Mouse (Mus musculus) myocyte (in vitro differentiated cells): ENCODE data around the gene Ifit1bl2. TPM values are rescaled to one million over a fixed set of nuclear protein-coding genes. Genes with fewer than 3 reads are reported as not detected.

Experiments
- H3K27me3 ChIP-seq: one replicate; pipeline ENCODE4 v1.6.1; 2011; ENCODE audit not compliant: control insufficient read depth, insufficient read depth, insufficient read length
- H3K36me3 ChIP-seq: one replicate; pipeline ENCODE4 v1.6.1; 2011; ENCODE audit not compliant: control insufficient read depth, insufficient read depth
- H3K4me2 ChIP-seq: one replicate; pipeline ENCODE4 v1.6.1; 2011; ENCODE audit warnings: low read depth, control low read depth
- H3K4me3 ChIP-seq: one replicate; pipeline ENCODE4 v1.5.1; 2011; ENCODE audit warnings: mild to moderate bottlenecking, control low read depth, moderate library complexity
- H3K79me2 ChIP-seq: one replicate; pipeline ENCODE4 v1.6.1; 2011; ENCODE audit not compliant: control insufficient read depth, insufficient read depth
- H3ac ChIP-seq: one replicate; pipeline ENCODE4 v1.6.1; 2011; ENCODE audit not compliant: control insufficient read depth, insufficient read length
- CEBPB ChIP-seq: IDR thresholded peaks from 2 replicates; pipeline ENCODE4 v1.6.1; 2011; ENCODE audit warnings: mild to moderate bottlenecking, moderate library complexity; ENCODE audit not compliant: poor library complexity, insufficient read depth, severe bottlenecking
- E2F4 ChIP-seq: IDR thresholded peaks from one replicate; pipeline ENCODE4 v1.6.1; 2011; ENCODE audit warnings: mild to moderate bottlenecking, control low read depth, moderate library complexity; ENCODE audit not compliant: insufficient read depth
- MAX ChIP-seq: IDR thresholded peaks from one replicate; pipeline ENCODE4 v1.6.1; 2011; ENCODE audit warnings: low read depth, mild to moderate bottlenecking, control low read depth
- MYOD1 ChIP-seq, 3 experiments: IDR thresholded peaks; one replicate each; pipeline ENCODE4 v1.6.1; 2011; ENCODE audit warnings: control low read depth in 2 of 3, low read depth in 2 of 3, mild to moderate bottlenecking in 2 of 3, moderate library complexity in 1 of 3; ENCODE audit not compliant: insufficient read length in 2 of 3, control insufficient read depth in 1 of 3
- MYOG ChIP-seq, 3 experiments: IDR thresholded peaks; one replicate each; pipeline ENCODE4 v1.6.1; 2011; ENCODE audit warnings: control low read depth in 2 of 3, low read depth in 2 of 3, mild to moderate bottlenecking in 2 of 3; ENCODE audit not compliant: insufficient read length in 2 of 3, control insufficient read depth in 1 of 3, insufficient read depth in 1 of 3
- POLR2A ChIP-seq: IDR thresholded peaks from one replicate; pipeline ENCODE4 v1.6.1; 2011; ENCODE audit warnings: low read depth, mild to moderate bottlenecking, control low read depth, moderate library complexity; ENCODE audit not compliant: insufficient read length
- POLR2AphosphoS2 ChIP-seq: IDR thresholded peaks from one replicate; pipeline ENCODE4 v1.6.1; 2011; ENCODE audit warnings: low read depth, control low read depth; ENCODE audit not compliant: insufficient read length
- REST ChIP-seq: IDR thresholded peaks from one replicate; pipeline ENCODE4 v1.6.1; 2011; ENCODE audit warnings: mild to moderate bottlenecking, control low read depth, moderate library complexity; ENCODE audit not compliant: insufficient read depth, insufficient read length
- SRF ChIP-seq: IDR thresholded peaks from one replicate; pipeline ENCODE4 v1.6.1; 2011; ENCODE audit warnings: low read depth; ENCODE audit not compliant: control insufficient read depth, insufficient read length
- TCF12 ChIP-seq: IDR thresholded peaks from one replicate; pipeline ENCODE4 v1.6.1; 2011; ENCODE audit warnings: mild to moderate bottlenecking, control low read depth; ENCODE audit not compliant: poor library complexity, insufficient read depth, severe bottlenecking
- TCF3 ChIP-seq: IDR thresholded peaks from one replicate; pipeline ENCODE4 v1.6.1; 2011; ENCODE audit warnings: low read depth, control low read depth; ENCODE audit not compliant: insufficient read length
- USF1 ChIP-seq: IDR thresholded peaks from one replicate; pipeline ENCODE4 v1.6.1; 2011; ENCODE audit warnings: low read depth, mild to moderate bottlenecking, control low read depth, moderate library complexity
- polyA plus RNA-seq: library from polyadenylated mRNA; unstranded; fragments of >200 nt; fragmentation: generic; extraction: Trizol; gene quantifications from one replicate; pipeline ENCODE4 v1.2.1, GENCODE M21; 2012; ENCODE audit warnings: missing spikeins

The Ifit1bl2 gene
- polyA plus RNA-seq, 1 experiment, result 0.02 TPM

- H3K4me2 ChIP-seq, result no peak overlapping the region
- H3ac ChIP-seq, result no peak overlapping the region
- no peaks in the 10 kb centered on the region for H3K27me3 ChIP-seq
- no peaks in the 10 kb centered on the region for H3K36me3 ChIP-seq
- H3K4me3 ChIP-seq, result no peak overlapping the region
- no peak for TF ChIP-seq REST
- TF ChIP-seq MYOD1 (IDR thresholded peaks at IDR 0.05; ENCODE audit: control insufficient read depth in 1 of 3, insufficient read length in 2 of 3, low read depth in 2 of 3), result no peak
- no peak for TF ChIP-seq TCF12
- no peak for TF ChIP-seq TCF3
- TF ChIP-seq E2F4, result no peak
- TF ChIP-seq SRF, result no peak
- TF ChIP-seq POLR2A, result no peak
- H3K79me2 ChIP-seq, result no peaks in the 10 kb centered on the region
These were observed 32.9 kb upstream of the Ifit1bl2 start for GRCm38 (mm10) chr19:34673476-34673875.

- Histone ChIP-seq H3K79me2 (no peaks in the 10 kb centered on the region), H3K4me2 (no peak overlapping the region), H3K4me3 (no peak overlapping the region), H3K27me3 (peaks cover under 1% of the 10 kb centered on the region), H3K36me3 (no peaks in the 10 kb centered on the region), H3ac (no peak overlapping the region)
- TF ChIP-seq USF1, result no peak
- TF ChIP-seq E2F4, result peak; percentile 18
- no peak for TF ChIP-seq CEBPB
- TF ChIP-seq MYOG (IDR thresholded peaks at IDR 0.05; ENCODE audit: control insufficient read depth in 1 of 3, insufficient read depth in 1 of 3, insufficient read length in 2 of 3, low read depth in 2 of 3), result no peak
- no peak for TF ChIP-seq SRF
- no peak for TF ChIP-seq TCF3
- TF ChIP-seq POLR2A, result no peak
These were observed 25.6 kb upstream of the Ifit1bl2 start for GRCm38 (mm10) chr19:34666127-34666526.

- H3ac ChIP-seq, result no peak overlapping the region
- H3K27me3 ChIP-seq, result peaks cover 16% of the 10 kb centered on the region
- H3K4me2 ChIP-seq, result peak overlapping the region; percentile 93
- peak overlapping the region; percentile 2 for H3K4me3 ChIP-seq
- no peak for TF ChIP-seq MYOG (IDR thresholded peaks at IDR 0.05; ENCODE audit: control insufficient read depth in 1 of 3, insufficient read depth in 1 of 3, insufficient read length in 2 of 3, low read depth in 2 of 3)
- TF ChIP-seq CEBPB, result no peak
- TF ChIP-seq POLR2AphosphoS2, result no peak
- no peak for TF ChIP-seq TCF3
- no peak for TF ChIP-seq MYOD1 (IDR thresholded peaks at IDR 0.05; ENCODE audit: control insufficient read depth in 1 of 3, insufficient read length in 2 of 3, low read depth in 2 of 3)
- no peak for TF ChIP-seq TCF12
- TF ChIP-seq E2F4, result no peak
- no peak for TF ChIP-seq SRF
- TF ChIP-seq USF1, result no peak
- TF ChIP-seq MAX, result no peak
- no peak for TF ChIP-seq REST
- H3K79me2 ChIP-seq, result no peaks in the 10 kb centered on the region
- H3K36me3 ChIP-seq, result no peaks in the 10 kb centered on the region
These were observed 22.2 kb upstream of the Ifit1bl2 start for GRCm38 (mm10) chr19:34662740-34663139.

- Histone ChIP-seq H3K36me3 (no peaks in the 10 kb centered on the region), H3K4me2 (peak overlapping the region; percentile 93), H3K27me3 (peaks cover 16% of the 10 kb centered on the region), H3K79me2 (no peaks in the 10 kb centered on the region), H3K4me3 (peak overlapping the region; percentile 2), H3ac (no peak overlapping the region)
- TF ChIP-seq TCF3 (no peak), MYOG (IDR thresholded peaks at IDR 0.05; ENCODE audit: control insufficient read depth in 1 of 3, insufficient read depth in 1 of 3, insufficient read length in 2 of 3, low read depth in 2 of 3) (no peak), MYOD1 (IDR thresholded peaks at IDR 0.05; ENCODE audit: control insufficient read depth in 1 of 3, insufficient read length in 2 of 3, low read depth in 2 of 3) (no peak), CEBPB (no peak), SRF (no peak), MAX (no peak), TCF12 (no peak), POLR2A (no peak), USF1 (no peak), POLR2AphosphoS2 (no peak), E2F4 (no peak), REST (no peak)
These were observed 21.5 kb upstream of the Ifit1bl2 start for GRCm38 (mm10) chr19:34662067-34662507.
